Mouse (Mus musculus): Measurements from ENCODE around the gene Clec10a.

Gene Clec10a

DNA sequence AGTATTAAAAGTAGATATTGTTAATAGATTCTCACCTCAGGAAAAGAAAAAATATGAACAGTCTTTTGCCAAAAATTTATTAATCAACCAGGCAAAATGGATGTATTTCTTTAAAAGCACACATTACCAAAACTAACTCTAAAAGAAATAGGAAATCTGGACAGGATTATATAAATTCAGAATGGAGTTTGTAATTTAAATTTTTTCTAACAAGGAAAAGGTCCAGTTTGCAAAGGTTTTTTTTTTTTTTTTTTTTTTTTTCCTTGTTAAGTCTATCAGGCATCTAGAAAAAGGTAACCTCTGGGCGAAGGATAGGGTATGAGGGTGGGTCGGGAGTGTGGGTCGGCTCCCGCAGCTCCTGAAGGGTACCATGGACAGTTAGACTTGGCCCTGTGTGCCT, 24.5 kb downstream of the Clec10a start:
- no peak for DNase-seq (ENCODE audit: extremely low read depth, low read depth)

DNA sequence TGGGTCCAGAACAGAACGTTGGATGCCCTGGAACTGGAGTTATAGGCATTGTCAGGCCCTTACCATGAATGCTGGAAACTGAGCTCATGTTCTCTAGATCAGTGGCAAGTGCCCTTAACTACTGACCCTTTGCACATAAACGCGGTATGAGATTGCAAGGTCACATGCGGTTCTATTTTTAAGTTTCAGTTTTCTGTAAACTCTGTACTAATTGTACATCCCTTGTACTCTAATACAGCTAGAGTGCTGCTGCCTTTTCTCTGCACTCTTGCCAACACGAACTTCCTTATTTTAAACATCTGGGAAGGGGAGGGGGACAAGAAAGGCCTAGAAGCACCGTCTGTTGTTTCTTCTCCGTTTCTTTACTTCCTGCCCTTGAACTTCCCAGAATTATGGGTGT, 29.1 kb downstream of the Clec10a start:
- DNase-seq (ENCODE audit: extremely low read depth, low read depth): peak; percentile 24

DNA sequence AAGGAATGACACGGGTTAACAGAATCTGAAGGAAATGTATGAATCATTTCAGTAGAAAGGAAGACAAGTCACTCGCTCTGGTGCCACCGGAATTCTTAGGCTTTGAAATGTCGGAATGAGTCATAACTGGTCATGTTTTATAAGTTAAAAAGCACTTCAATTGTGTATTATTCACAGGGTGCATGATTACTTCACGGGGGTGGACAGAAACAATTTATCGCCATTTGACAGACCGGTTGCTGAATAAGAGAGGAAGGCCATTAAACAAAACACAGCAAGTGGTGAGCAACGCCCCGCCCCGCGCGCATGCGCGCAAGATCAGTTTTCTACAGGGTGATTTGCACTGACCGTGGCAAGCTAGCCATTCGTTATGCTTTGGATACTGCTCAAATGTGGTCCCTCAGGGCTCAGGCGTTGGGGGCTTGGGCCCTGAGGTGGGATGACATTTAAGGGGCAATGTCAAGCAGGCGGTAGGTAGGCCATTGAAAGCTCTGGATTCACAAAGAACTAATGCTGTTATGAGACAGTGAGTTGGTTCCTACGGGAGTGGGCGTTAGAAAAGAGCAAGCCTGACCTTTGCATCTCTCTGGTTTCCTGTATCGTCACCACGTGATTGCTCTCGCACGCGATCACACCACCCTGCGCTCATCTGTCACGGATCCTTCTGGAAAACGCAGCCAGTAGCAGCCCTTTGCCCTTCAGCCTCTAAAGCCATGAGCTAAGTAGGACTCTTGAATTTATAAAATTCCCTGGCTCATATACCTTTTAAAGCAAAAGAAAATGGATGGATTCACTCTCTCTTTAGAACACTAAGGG, 33.5 kb downstream of the Clec10a start:
- DNase-seq (ENCODE audit: extremely low read depth, low read depth): no peak

DNA sequence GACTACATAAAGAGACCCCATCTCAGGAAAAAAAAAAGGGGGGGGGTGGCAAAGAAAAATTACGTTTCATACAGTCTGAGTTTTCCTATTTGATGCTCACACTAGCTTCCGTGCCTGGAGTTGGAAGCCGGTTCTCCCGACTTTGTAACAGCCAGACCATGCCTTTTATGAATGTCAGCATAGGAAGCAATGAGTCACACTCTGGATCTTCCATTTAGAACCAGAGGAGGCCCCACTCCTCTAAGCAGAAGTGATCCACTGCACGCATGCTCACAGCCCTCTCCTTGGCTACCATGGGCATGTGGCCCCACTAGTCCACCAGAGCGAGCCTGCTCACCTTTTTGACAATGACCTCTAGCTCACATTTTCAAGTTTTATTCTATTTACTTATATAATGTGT, 35.2 kb downstream of the Clec10a start:
- DNase-seq (ENCODE audit: extremely low read depth, low read depth): no peak

DNA sequence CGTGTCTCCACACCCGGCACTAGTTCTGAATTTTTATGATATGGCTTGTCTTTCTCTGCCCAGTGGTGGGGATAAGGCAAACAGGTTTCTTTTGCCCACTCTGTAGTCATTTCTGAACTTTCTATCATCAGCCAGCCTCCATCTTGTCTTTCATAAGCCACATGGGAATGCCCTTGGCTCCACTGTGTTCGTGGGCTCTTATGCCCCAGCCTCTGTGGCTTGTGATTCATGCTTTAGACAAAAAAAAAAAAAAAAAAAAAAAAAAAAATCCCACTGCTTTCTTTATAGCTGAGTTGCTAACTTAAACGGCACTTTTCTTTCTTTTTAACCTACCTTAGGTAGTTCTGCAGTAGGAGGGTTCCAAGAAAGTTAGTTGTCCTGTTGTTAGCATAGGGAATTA, 36.2 kb downstream of the Clec10a start:
- no peak for DNase-seq (ENCODE audit: extremely low read depth, low read depth)

DNA sequence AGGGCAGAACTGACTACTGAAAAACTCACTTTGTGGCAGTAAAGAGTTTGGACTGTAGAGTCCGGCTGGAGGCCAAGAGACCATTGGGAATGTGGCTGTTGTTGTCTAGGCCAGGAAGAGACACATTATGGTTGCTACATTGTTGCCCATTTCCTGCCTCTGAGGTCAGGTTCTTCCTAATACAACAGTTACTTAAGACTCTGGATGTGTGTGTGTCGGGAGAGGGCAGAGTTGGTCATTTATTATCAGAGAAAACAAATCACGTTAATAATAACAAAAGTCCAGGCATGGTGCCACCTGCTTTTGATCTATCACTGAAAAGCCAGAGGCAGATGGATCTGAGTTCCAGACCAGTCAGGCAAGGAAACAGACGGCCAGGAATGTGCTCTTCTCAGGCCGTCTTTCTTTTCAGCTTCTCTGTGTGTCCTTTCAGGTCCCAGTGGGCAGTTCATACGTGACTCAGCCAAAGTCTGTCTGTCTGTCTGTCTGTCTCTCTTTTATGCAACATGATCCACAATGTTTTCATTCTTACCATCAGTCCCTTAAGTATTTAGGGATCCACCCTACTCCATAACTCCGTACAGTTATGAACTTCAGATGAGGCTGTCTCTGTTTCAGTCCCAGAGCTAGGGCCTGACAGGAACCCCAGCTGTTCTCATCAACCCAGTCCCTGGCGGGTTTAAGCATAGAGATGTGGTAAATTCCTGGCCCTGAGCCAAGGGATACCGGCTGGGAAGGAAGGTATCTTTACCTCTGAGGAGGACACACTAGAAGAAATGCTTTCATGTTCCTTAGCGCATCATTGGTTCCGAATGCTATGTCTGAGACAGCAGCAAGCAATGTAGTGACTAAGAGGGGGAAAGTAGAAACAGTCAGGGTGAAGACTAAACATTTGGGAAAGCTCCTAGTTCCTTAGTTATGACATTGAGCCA, 37.6 kb downstream of the Clec10a start:
- no peak for DNase-seq (ENCODE audit: extremely low read depth, low read depth)

DNA sequence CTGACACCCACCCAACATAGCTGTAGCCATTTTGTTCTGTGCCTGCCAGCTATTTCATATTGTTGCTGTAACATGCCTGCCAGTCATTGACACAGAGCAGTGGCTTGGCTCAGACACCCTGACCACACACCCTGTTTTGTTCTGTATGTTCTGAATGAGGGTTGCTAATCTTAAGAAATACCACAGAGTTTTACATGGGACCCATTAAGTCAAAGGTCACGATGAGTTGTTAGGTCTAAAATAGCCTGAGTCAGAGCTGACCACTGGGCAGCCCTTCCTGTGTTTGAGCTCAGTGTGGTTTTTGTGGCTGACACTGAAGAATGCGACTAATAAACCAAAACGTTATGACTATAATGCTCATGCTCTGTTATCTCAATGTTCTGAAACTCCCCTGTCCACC, 42.3 kb downstream of the Clec10a start:
- DNase-seq (ENCODE audit: extremely low read depth, low read depth): no peak

DNA sequence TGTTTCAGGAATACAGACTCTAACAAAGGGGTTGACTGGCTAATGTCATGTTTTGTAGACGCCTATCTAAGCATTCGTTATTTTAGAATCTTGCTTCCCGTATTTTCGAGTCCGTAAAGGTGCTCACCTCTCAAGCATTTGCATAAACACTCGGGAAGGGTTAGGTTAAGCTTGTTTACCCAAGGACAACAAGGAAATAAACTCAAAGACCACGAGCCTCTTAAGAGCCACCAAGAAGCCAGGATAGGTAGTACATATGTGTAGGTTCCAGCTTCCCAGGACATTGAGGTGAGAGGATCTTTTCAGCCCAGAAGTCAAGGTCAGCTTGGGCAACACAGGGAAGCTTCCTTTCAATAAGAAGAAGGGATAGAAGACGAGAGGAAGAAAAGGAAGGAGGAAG, 43.1 kb downstream of the Clec10a start:
- no peak for DNase-seq (ENCODE audit: extremely low read depth, low read depth)

DNA sequence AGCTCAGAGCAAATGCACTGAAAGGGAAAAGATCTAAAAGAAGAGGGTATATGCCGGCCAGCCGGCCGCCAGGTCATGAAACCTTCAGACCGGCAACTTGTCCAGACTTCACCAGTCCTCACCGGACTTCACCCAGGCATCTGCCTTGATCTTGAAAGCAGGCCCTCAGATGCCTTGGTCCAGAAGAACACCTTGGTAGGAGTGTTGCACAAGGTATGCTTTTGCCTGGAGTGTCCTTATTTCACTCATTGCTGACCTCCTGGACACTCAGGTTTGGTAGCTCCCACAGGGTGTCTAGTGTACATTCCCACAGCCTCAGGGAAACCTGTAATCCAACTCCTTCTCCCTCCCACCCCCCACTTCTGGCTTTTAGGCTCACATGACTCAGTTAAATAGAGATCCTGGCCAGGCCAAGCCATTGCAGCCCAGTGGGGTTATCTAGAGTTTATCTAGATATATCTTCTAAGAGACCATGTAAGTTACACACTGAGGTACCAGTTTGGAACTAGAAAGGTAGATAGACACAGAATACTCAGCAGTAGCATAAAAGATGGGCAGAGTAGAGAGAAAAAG, 44.1 kb downstream of the Clec10a start:
- DNase-seq (ENCODE audit: extremely low read depth, low read depth): no peak

DNA sequence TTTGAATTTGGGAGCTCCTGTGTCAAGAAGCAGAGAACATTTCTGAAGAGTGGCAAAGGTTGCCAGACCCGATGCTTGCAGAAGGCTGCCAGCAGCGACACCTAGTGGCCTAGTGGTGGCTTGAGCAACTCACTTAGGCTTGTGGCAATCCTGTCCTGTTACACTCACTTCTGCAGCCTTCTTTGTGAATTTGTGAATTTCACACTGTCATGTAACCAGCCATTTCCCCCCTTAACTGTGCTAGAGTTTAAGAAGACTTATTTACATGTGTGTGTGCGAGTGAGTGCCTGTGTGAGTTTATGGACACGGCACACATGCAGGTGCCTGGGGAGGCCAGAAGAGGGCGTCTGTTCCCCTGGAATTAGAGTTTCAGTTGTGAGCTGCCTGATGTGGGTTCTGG, 45.7 kb downstream of the Clec10a start:
- DNase-seq (ENCODE audit: extremely low read depth, low read depth): peak; percentile 50

DNA sequence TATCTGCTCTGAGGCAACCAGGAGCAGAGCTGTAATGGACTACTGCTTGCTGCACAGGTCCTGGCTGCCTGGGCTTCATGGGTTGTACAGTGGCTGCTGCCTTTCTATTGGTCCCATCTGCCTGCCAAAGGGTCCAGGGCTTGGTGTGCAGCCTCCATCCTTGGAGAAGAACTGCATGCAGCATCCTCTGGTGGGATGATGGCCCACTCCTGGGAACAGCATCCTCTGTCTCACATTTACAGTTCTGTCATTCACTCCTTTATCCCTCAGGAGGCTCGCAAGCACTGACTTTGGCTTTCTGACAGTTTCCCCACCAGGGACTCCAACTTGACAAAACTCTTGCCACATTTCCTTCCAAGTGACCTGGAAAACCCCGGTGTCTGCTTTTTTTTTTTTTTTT, 50.8 kb downstream of the Clec10a start:
- no peak for DNase-seq (ENCODE audit: extremely low read depth, low read depth)

DNA sequence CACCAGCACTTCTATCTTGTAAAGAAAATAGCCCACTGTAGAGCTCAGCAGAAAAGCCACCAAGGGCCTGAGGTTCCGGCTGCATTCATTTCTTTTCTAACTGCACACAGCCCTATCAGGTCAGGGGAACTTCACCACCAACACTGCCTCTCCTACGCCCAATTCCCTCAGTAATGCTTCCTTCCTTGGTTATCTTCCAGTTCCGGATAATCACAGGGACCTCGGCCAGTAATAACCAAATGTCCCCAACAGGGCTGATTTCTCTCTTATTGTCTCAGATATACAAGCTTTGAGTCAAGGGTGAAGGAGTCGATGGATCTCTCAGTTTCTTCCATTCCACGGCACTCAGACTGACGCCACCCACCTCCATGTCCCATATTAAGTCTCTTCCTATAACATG, 51.3 kb downstream of the Clec10a start:
- DNase-seq (ENCODE audit: extremely low read depth, low read depth): no peak

DNA sequence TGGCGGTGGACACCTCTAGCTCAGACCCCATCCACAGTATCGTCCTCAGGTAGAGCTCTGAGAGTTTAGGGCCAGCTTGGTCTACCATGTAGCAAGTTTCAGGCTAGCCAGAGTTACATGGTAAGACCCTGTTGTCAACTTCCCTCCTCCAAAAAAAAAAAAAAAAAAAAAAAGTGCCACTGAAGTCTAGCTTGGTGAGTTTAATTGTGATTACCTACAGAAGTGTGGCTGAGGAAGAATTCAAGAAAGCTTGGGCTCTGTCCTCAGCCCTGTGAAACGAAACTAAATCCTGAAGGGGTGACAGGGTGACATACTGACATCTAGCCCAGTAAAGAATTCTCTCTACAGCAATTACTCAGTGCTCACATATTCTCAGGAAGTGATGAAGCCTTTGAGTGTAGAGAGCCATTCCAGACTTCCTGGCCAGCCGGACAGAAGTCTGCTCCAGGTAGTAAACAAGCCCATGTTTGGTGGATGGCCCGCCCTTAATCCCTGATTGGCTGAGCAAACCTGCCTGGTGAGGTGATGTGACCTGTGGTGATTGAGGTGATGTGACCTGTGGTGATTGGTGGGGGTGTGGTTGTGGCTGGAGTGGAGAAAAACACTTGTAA, 52.9 kb downstream of the Clec10a start:
- no peak for DNase-seq (ENCODE audit: extremely low read depth, low read depth)

DNA sequence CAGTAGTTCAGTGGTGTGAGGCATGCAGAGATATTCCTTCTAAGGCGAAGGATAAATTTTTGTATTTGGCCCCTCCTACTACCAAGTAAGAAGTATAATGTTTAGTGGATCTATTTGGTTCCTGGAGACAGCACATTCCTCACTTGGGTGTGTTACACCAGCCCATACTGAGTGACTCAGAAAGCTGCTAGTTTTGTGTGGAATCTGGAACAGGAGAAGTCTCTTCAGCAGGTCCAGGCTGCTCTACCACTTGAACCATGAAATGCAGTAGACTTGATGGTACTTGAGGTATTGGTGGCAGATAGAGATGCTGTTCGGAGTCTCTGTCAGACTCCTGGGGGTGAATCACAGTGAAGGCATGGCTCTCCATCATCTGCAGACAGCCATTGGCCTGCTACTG, 54.7 kb downstream of the Clec10a start:
- DNase-seq (ENCODE audit: extremely low read depth, low read depth): no peak

DNA sequence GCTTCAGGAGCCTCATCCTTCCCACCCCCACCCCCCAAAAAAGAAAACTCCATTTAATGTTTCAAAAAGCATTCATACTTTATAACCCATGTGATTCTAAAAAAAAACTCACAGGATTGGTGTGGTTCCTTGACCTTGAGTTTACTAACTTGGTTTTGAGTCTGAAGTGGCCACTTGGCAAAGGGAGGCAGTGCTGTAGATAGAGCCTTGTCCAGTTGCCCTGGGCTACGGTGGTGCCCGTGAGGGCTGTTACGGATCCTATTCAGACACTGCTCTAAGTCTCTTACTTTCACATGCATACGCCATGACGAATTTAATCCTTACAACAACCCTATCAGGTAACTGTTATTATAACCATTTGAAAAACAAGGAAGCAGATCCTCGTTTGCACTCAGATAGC, 56.0 kb downstream of the Clec10a start:
- DNase-seq (ENCODE audit: extremely low read depth, low read depth): no peak

DNA sequence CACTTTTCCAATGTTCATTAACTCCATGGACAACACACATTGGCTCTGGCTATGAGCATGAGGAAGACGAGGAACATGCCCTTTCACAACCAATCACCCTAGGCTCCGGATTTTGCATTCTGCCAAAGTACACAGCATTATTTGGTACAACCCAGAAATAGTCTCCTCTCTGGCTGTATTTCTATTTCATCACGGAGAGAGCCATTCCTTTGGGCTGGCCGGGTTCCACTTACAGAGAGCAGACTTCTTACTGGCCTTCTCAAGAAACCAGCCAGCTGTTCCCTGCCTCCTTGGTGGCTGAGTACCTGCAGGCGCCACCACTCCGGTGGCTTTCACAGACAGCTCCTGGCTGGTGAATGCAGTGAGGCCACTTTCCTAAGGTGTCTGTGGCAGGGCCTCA, 56.4 kb downstream of the Clec10a start, which contains the start of gene Slc16a11:
Slc16a11 (plus strand) TSS at position 330 of the 400 bp plus-strand sequence.
- no peak for DNase-seq (ENCODE audit: extremely low read depth, low read depth)

DNA sequence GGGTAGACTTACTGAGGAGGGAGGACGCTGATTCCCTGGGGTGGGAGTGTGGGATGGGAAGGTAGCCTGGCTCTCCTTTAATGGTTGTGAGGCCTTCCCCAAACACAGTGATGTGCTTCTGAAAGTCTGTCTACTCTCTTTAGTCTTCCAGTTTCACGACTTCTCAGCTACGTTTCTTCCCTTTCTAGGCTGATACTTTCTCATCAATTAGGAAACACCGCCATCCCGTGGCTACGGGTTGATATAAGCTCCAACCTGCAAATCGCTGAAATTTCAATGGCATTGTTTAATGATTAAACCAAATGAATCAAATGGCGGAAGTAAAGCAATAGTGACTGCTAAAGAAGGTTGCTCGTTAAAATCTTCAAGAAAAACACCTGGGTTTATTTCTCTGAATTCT, 56.9 kb downstream of the Clec10a start:
- DNase-seq (ENCODE audit: extremely low read depth, low read depth): peak; percentile 57

DNA sequence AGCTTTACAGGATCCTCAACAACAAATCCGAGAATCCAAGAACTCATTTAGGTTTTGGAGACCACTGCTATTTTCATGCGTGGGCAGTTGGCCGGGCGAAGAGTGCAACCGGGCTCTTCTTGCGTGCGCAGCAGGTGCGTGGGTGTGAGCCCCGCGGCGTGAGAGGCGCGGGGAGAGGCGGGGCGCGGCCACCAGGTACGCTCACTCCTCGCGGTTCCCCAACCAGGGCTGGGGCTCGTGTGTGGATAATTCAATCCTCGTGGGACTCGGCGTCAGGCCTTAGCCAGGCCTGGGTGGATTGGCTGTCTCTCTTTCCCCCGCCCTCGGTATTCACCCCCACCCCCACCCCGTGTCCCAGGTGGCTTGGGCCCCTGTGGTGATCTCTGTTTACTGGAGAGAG, 57.7 kb downstream of the Clec10a start:
- no peak for DNase-seq (ENCODE audit: extremely low read depth, low read depth)

DNA sequence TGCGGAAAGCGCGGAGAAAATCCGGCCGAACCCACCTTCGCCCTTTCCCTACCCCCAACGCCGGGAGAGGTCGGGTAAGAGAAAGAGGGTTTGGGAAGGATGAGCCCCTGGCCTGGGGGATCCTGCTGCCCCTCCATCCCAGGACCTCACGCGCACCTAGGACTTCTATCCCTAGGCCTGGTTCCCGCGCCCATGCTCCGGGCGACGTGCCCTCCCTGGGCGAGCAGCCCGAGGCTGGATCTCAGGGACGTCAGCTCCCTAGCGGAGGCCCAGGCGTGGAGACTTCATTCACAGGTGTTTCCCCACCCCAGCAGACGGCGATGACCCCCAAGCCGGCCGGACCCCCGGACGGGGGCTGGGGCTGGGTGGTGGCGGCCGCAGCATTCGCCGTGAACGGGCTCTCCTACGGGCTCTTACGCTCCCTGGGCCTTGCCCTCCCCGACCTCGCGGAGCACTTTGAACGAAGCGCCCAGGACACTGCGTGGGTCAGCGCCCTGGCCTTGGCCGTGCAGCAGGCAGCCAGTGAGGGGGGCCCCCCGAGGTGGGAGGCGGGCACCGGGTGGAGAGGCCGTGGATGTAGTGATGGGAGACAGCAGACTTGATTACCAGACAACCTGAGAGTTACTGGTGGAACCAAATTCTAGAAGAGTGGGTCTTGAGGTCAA, 58.3 kb downstream of the Clec10a start:
- no peak for DNase-seq (ENCODE audit: extremely low read depth, low read depth)

DNA sequence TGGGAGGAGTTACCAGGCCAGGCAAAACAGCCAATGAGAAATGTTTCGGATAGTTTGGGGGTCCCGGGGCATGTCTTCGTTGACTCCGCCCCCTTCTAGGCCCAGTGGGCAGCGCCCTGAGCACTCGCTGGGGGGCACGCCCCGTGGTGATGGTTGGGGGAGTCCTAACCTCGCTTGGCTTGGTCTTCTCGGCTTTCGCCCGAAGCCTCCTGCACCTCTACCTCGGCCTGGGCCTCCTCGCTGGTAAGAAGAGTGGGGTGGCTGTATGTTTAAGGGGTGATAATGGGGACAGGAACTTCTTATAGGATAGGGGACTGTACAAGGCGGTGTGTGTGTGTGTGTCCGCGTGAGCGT, 58.8 kb downstream of the Clec10a start:
- no peak for DNase-seq (ENCODE audit: extremely low read depth, low read depth)

DNA sequence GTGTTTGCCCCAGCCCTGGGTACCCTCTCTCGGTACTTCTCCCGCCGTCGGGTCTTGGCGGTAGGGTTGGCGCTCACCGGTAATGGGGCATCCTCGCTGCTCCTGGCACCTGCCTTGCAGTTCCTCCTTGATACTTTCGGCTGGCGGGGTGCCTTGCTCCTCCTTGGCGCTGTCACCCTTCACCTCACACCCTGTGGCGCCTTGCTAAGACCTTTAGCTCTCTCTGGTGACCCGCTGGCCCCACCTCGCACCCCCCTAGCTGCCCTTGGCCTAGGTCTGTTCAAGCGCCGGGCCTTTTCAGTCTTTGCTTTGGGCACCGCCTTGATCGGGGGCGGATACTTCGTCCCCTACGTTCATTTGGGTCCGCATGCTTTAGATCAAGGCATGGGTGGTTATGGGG, 59.3 kb downstream of the Clec10a start:
- no peak for DNase-seq (ENCODE audit: extremely low read depth, low read depth)

Measured in MEL-GATA-1-ER (cell line).